Mouse (Mus musculus) cerebellum, adult 9-11 months (tissue): Measurements from ENCODE around the gene Helq.

Experiments used
- DNase-seq: peaks from one replicate; pipeline ENCODE4 v3.0.0; 2022

Gene Helq

DNA sequence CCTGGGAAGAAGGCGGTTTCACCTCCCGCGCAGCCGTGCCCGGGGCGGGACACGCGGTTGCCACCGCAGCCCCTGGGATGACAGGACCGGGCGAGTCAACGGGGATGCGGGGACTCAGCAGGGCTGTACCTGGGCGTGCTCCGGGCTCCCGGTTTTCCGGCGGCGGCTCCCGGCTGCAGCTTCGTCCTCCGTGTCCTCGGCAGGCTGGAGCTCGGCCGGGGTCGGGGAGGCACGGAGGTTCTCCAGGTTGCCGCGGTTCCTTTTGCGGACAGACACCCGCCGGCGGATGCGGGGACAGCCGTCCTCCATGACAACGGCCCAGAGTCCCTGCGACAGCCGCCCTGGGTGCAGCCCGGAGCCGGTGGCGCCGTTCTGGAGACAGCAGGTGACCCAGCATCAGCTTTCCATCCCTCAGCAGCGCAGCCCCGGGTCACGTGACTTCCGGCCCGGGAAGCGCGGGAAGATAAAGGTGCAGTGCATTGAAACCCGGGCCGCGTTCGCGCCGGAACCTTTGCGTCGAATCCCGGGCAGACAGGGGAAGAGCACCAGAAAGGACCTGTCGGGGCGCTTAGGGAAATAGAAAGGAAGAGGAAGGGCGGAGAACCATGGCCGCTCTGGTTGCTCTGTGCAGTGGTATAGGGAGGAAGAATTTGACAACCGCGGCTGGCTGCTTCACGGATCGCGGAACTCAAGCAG is at the start of gene Helq, which contains the start of gene Mrps18c:
TSS of gene Helq (minus strand) at position 434 of the 696 bp plus-strand sequence.
TSS of gene Mrps18c (plus strand) at position 463 of the 696 bp plus-strand sequence.
- peak; percentile 94 for DNase-seq

- no peak for DNase-seq
These were observed 48.7 kb upstream of the Helq start for GRCm38 (mm10) chr5:100847143-100847542.

DNA sequence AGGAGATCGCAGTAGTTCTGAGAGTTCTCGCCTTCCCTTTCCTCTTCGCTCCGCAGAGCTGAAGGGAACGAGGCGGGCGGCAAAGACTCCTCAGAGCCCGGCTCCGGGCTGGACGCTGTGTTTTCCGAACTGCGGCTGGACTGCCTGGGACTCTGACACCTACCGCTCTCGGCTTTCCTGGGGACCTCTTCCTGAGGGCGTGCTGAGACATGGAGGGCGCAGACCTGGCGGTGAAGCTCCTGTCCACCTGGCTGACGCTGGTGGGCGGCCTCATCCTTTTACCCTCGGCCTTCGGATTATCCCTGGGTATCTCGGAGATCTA is 48.2 kb upstream of the Helq start:
- DNase-seq = no peak

DNA sequence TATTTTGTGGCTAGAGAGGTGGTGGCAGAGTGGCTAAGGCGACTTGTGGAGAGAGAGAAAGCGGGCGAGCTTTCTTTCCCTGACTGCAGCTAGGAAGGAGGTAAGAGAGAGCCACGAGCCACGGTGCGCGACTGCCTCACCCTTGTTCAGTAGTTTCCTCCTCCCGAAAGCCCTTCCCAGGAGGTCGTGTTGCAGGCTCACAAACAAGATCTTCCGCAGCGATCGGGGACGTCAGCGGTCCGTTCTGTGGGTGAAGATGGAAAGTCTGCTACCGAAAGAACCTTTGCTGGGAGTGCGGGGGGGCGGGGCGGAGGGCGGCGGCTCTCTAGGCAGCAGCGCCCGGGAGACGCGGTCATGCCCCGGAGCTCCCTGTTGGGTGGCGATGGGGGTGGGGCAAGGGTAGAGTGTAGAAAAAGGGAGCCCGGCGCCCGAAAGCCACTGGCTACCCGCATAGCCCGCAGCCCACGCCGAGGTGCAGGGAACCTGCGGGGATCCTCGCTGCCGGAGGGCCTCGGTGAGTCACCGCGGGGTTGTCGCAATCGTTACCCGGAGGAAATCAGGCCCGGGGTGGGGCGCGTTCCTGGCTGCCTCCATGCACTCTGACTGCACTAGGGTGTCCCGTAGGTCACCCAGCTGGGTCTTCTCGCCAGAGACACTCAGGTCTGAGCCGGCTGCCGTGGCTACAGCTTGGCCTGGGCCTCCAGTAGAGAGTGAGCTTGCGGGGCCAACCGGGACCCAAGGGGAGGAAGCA is 47.6 kb upstream of the Helq start:
- peak; percentile 62 for DNase-seq

DNA sequence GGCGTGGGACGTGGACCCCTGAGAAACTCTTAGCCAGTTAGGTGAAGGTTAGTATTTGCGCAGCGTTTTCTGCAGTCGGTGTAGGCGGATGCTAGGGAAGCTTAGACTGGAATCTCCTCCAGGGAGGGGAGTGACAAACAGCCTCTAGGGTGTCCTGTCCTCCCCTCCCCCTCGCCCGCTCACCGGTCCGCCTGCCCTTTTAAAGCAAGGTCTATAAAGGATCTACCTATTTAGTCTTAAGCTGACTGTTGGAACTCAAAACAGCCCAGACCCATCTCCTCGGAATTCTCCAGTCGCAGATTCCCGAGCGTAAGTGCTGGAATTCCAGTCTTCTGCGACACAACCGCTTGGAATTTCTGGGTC is 47.1 kb upstream of the Helq start, which contains the start of gene Gpat3:
TSS of gene Gpat3 (plus strand) at position 229 of the 363 bp plus-strand sequence.
- DNase-seq = peak; percentile 51

GRCm38 (mm10) chr5:100844485-100844884 is 46.1 kb upstream of the Helq start:
- no peak for DNase-seq

- no peak for DNase-seq
These were observed 39.5 kb upstream of the Helq start for GRCm38 (mm10) chr5:100837907-100838306.

DNA sequence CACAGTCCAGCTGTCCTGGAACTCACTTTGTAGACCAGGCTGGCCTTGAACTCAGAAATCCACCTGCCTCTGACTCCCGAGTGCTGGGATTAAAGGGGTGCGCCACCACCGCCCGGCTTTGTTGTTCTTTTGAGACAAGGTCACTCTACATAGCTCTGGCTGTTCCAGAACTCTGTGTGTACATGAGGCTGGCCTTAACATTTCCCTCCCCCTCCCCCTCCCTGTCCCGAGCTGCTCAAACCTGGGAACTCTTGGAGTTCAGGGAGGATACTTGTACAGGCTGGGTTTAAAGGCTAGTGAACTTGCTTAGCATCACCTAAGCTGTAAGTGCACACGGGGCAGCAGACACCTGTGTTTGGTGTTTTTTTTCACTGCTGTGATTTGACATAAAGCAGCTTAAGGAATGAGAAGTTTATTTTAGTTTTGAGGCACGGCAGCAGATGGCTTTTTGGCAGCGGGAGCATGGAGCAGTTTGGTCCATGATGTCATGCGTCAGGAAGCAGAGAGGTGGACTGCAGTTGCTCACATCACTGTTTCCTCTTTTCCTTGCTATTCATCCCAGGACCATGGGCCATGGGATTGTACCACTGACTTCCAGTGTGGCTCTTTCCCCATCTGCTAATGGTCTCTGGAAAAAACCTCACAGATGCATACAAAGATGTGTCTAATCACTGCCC is 37.6 kb upstream of the Helq start:
- DNase-seq = no peak

DNA sequence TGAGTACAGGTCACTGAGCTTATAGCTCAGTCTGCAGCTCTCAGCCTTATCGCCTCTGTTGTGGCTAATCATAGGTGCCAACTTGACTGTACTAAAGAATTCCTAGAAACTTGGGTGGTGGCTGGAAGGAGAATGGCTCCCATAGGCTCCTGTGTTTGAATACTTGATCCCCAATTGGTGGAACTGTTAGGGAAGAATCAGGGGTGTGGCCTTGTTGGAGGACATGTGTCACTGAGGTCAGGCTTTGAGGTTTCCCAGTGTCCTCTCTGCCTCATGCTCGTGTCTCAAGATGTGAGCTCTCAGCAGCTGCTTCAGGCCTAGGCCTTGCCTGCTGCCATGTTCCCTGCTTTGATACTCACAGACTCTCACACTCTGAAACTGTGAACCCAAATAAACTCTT is 35.4 kb upstream of the Helq start:
- DNase-seq = no peak

- no peak for DNase-seq
These were observed 34.3 kb upstream of the Helq start for GRCm38 (mm10) chr5:100832680-100833079.

DNA sequence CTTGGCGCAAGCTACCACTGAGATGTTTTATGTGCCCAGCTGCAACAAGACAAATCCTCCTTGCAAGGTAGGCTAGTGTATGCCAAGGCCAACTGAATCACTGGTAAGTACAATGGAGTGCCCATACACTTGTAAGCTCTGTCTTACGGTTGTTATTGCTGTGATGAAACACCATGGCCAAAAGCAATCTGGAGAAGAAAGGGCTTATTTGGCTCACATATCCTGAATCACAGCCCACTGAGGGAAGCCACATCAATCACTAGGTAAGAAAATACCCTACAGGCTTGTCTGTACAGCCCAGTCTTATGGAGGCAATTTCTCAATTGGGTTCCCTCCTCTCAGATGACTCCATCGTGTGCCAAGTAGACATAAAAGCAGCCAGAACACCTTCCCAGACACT is 30.3 kb upstream of the Helq start:
- DNase-seq = no peak

DNA sequence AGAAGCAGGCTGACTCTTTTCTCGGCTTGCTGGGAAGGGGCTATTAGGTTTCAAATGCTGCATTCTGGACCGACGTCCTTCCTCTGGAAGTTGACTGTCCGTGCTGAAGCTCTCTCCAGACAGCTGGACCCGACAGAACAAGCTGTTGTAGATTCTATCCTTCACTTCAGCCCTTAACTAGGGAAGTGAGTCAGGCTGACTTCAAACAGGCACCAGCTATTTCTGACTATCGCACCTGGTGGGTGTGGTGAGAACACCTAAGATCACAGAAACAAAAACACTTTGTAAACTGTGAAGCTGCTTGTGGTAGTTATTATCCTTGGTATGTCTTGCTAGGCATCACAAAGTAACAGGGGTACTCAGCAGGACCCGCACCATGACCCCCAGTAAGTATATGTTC is 28.1 kb upstream of the Helq start:
- DNase-seq = no peak

GRCm38 (mm10) chr5:100825975-100826374 is 27.6 kb upstream of the Helq start:
- no peak for DNase-seq

- no peak for DNase-seq
These were observed 24.4 kb upstream of the Helq start for GRCm38 (mm10) chr5:100822826-100823225.

DNA sequence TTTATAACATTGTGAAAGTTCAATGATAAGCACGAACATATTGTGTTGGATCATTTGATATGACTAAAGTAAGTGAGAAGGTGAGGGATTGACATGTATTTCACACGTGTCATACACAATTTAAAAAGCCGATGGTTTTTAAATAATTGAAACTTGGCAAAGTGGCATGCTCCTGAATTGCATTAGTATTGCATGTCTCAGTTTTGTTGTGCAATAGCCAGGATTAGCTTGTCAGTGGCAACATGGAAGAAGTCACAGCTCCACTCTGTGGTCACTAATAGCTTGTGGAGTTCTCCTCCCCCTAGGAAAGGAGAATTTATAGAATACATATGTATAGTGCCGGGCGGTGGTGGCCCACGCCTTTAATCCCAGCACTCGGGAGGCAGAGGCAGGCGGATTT is 23.0 kb upstream of the Helq start:
- no peak for DNase-seq

DNA sequence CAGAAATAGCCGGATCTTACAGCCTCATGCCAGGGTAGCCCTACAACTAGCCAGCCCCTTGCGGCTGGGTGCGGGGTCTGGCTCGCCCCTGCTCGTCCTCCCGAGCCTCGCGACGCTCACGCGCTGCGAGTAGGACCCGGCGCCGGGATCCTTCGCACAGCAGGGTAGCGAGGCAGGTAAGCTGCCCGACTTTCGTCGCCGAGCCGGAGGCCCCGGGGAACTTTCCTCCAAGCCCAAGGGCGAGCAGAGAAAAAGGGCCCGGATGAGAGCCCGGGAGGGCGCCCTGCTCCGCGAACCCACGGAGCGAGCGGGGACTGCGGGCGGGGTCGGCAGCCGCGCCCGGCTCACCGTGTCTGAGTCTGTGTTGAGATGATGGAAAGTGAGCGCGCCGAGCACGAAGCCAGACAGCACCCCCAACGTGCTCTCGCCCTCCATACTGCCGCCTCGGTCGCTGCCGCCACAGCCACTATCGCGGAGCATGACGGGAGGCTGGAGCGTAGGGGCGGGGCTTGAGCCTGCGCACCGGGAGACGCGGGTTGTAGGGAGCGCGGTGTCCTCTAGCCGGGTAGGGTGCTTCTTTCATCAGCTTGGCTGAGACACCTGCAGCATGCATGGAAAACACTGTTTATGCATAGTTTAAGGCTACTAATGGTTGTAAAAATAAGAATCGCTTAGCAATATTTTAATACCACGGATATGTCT is 22.2 kb upstream of the Helq start, which contains the start of gene Abraxas1:
TSS of gene Abraxas1 (minus strand) at position 483 of the 702 bp plus-strand sequence.
- peak; percentile 87 for DNase-seq

DNA sequence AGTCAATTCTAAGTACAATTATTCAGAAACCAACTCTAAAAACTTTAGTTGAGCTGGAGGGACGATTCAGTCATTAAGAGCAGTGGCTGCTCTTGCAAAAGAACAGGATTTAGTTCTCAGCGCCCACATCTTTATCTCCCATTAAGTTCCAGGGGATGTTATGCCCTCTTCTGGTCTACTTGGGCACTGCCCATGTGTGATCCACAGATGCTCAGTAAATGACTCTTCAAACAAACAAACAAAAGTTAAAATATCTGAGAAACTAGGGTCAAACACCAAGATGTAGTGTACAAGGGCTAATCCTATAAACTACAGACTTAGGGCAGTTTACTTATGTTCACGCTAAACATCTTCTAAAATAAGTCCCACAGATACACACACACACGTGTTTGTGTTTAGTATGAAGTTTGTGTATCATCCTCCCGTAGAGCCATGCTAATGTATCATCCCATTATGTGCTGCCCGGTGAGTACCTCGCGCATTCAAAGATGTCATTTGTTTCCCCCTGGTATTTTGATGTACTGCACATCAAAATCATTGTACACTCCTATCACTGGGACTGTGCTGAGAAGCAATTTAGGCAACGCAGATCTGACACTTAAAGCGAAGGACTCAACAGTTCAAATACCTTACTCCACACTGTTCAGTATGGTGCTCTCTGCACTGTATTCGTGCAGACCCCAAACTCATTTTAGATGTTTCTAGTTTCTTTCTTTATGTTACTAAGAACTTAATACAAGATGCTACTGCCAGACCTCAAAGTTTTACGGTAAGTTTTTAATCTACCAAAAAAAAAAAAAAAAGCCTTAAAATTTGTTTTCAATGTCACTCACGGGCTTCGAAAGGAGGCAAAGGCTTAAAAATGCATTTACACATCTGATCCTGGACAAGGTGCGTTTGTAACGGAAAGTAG is 21.4 kb upstream of the Helq start:
- DNase-seq = no peak

GRCm38 (mm10) chr5:100818341-100818740 is 19.9 kb upstream of the Helq start:
- DNase-seq = no peak

GRCm38 (mm10) chr5:100794084-100794483 is 4.3 kb downstream of the Helq start:
- DNase-seq = no peak

GRCm38 (mm10) chr5:100792261-100792660 is 6.1 kb downstream of the Helq start:
- DNase-seq = no peak

DNA sequence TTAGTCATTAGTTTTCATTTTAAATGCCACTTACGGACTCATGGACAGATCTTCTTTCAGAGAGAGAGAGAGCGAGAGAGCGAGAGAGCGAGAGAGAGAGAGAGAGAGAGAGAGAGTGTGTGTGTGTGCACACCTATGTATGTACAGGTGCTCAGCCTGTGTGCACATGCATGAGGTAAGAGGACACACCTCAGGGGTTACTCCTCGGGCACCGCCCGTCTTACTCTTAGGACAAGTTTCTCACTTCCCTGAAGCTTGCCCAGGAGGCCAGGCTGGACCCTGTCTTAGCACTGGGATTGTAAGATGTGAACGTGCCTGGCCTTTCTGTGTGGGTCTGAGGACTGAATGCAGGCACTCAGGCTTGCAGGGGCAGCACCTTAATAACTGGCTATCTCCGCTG is 10.9 kb downstream of the Helq start:
- DNase-seq = no peak

DNA sequence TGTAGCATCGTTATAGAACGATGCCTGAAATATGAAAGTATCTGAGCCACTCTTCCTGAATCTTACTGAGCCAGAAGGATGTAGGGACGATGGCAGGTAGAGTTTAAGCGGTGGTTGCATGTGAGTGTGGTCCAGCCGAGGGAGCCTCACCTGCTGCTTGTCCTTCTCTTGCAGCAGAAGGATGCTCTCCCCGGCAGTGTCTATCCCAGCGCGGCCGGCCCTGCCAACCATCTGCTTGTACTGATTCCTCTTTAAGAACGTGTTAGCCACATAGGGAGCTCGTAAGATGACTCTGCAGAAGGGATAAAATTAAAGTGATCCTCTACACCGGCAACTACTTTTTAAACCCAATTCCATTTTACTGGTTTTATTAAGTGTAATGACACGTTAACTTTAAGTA is 19.4 kb downstream of the Helq start:
- no peak for DNase-seq
